Mouse (Mus musculus) neural tube, embryonic 14.5 days (tissue): ENCODE measurements at regions not wholly inside any gene's neighbourhood (a gene's known extent, or its start where the extent isn't known, plus 50 kb on each side); places are given as distances from the start of the nearest gene placed in this dataset.

ENCODE experiments used
- ATAC-seq: fragments of 200-750 bp; cut with Nextera tagmentation; 2 replicates; pipeline ENCODE4 v1.8.0; 2017; ENCODE audit warnings: low read depth, mild to moderate bottlenecking, moderate TSS enrichment, moderate library complexity
- H3K27ac ChIP-seq: fragments of 300-500 bp; sonication (generic); 2 replicates; pipeline ENCODE4 v1.5.1; 2014; ENCODE audit warnings: low read depth, mild to moderate bottlenecking, control low read depth, low read length, moderate library complexity, mixed read lengths
- H3K27me3 ChIP-seq: fragments of 300-500 bp; sonication (generic); 2 replicates; pipeline ENCODE4 v1.6.1; 2014; ENCODE audit warnings: low read length; ENCODE audit not compliant: control insufficient read depth, insufficient read depth
- H3K36me3 ChIP-seq: fragments of 300-500 bp; sonication (generic); 2 replicates; pipeline ENCODE4 v1.6.1; 2014; ENCODE audit warnings: low read length, mixed read lengths; ENCODE audit not compliant: control insufficient read depth, insufficient read depth
- H3K4me1 ChIP-seq: fragments of 300-500 bp; sonication (generic); 2 replicates; pipeline ENCODE4 v1.6.1; 2014; ENCODE audit warnings: low read length; ENCODE audit not compliant: control insufficient read depth, insufficient read depth
- H3K4me2 ChIP-seq: fragments of 300-500 bp; sonication (generic); 2 replicates; pipeline ENCODE4 v1.6.1; 2014; ENCODE audit warnings: mild to moderate bottlenecking, low read depth, low read length, control low read depth
- H3K4me3 ChIP-seq: fragments of 300-500 bp; sonication (generic); 2 replicates; pipeline ENCODE4 v1.5.1; 2014; ENCODE audit warnings: low read depth, low read length, control low read depth, mixed read lengths
- H3K9ac ChIP-seq: fragments of 300-500 bp; sonication (generic); replicated peaks from 2 replicates; pipeline ENCODE4 v1.6.1; 2014; ENCODE audit warnings: low read depth, mild to moderate bottlenecking, control low read depth, low read length, mixed read lengths
- H3K9me3 ChIP-seq: fragments of 300-500 bp; sonication (generic); 2 replicates; pipeline ENCODE4 v1.6.1; 2016; ENCODE audit warnings: low read length; ENCODE audit not compliant: control insufficient read depth
- WGBS: fragments of 180-500 bp; shearing (Covaris S2); extraction: QIAGEN DNeasy Blood & Tissue Kit; methylation state at CpG from one replicate; pipeline ENCODE4 v1.1.7; 2014; 5-methylcytosine and 5-hydroxymethylcytosine counted together

DNA sequence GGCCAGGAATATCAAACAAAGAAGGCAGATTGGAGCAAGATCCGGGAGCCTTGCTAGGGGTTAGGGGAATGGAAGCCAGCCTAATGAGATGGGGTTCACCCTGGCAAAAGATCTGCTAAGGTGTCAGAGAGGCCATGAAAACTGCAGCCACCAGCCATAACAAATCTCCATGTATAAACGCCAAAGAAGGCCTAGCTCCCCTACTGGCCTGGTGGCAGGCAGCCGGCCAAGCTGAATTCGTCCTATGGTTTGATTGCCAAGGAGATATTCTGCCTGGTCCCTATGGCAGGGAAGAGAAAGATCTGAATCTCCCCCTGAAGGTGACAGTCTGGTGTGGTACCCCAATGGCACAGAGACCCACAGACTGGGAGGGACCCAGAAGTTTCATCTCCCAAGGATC is 104.8 kb upstream of the E030018B13Rik start:
- Histone ChIP-seq H3K36me3 (no peaks in the 10 kb centered on the region), H3K4me3 (no peak overlapping the region), H3K4me1 (no peaks in the 10 kb centered on the region), H3K9ac (no peak overlapping the region), H3K27ac (no peak overlapping the region), H3K9me3 (no peaks in the 10 kb centered on the region), H3K4me2 (no peak overlapping the region), H3K27me3 (no peaks in the 10 kb centered on the region)
- no peak for ATAC-seq
- 76% methylated on average over 4 of the region's 4 CpGs for WGBS

DNA sequence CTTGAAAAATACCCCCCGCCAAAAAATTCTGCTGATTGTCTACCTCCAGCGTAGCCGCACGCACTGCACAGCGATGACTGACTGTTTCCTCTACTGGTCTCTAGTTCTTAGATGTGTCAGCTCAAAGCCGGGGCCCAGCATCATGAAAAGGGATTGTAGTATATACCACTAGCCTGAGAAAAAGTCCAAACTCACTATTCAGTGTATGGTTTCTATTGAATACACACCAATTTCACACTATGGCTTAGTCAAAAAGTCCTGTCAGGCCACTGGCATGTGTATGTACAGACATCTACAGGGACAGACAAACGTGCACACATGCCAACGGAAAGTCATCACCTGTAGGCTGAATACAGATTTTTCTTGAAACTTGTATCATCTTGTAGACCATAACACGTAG is 101.1 kb upstream of the E030018B13Rik start:
- ATAC-seq = no peak
- Histone ChIP-seq H3K4me2 (no peak overlapping the region), H3K9me3 (no peaks in the 10 kb centered on the region), H3K4me1 (no peaks in the 10 kb centered on the region), H3K27ac (no peak overlapping the region), H3K36me3 (no peaks in the 10 kb centered on the region), H3K9ac (no peak overlapping the region), H3K4me3 (no peak overlapping the region), H3K27me3 (no peaks in the 10 kb centered on the region)
- 93% methylated on average over 9 of the region's 9 CpGs for WGBS

- ATAC-seq = no peak
- Histone ChIP-seq H3K27ac (no peak overlapping the region), H3K4me1 (no peaks in the 10 kb centered on the region), H3K9me3 (no peaks in the 10 kb centered on the region), H3K36me3 (no peaks in the 10 kb centered on the region), H3K4me2 (no peak overlapping the region), H3K4me3 (no peak overlapping the region), H3K9ac (no peak overlapping the region), H3K27me3 (no peaks in the 10 kb centered on the region)
- 85% methylated on average over 10 of the region's 10 CpGs for WGBS
These were observed 100.4 kb upstream of the E030018B13Rik start for GRCm38 (mm10) chr7:63816056-63816941.

DNA sequence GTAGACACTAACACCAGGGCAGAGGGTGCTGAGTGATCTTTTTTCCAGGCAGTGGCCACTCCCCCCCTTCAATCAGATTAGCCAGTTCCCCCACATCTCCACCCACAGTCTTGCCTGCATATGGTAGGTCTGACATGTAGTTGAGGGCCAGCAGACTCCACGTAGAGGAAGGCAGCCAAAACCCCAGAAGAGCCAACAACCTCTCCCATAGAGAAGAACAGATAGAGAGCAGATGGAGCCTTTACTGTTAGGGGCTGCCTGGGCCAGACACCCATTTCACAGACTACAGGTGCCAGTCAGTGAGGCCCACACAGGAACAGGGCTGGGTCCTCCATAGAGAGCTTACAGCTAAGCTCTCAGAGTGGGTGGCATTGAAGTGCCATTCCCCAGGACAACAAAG is 99.2 kb upstream of the E030018B13Rik start:
- no peaks in the 10 kb centered on the region for H3K9me3 ChIP-seq
- H3K27ac ChIP-seq = no peak overlapping the region
- no peak overlapping the region for H3K4me3 ChIP-seq
- WGBS = 96% methylated on average over 1 of the region's 1 CpGs
- H3K9ac ChIP-seq = no peak overlapping the region
- no peaks in the 10 kb centered on the region for H3K36me3 ChIP-seq
- H3K27me3 ChIP-seq = no peaks in the 10 kb centered on the region
- no peak overlapping the region for H3K4me2 ChIP-seq
- no peaks in the 10 kb centered on the region for H3K4me1 ChIP-seq
- ATAC-seq = no peak

DNA sequence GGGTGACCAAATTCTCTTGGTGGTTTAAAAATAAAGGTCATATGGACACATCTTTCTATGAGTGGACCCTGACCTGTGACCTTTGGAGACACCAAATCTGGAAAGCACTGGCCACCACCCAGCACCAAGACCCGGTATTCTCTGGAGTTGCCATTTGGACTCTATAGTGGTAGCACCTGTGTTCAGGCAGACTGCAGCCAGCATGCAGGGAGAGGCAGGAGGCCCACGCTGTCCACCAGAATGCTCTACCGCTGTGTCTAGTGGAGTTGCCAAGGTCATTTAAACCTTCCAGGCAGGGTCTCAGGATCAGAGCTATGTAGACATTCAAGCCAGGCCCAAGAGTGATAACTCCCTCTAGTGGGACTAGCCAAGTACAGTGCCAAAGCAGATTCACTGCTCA is 98.6 kb upstream of the E030018B13Rik start:
- Histone ChIP-seq H3K4me2 (no peak overlapping the region), H3K27me3 (no peaks in the 10 kb centered on the region), H3K9ac (no peak overlapping the region), H3K4me3 (no peak overlapping the region), H3K9me3 (no peaks in the 10 kb centered on the region), H3K36me3 (no peaks in the 10 kb centered on the region), H3K27ac (no peak overlapping the region), H3K4me1 (no peaks in the 10 kb centered on the region)
- no peak for ATAC-seq
- WGBS = 94% methylated on average over 3 of the region's 3 CpGs

- no peaks in the 10 kb centered on the region for H3K4me1 ChIP-seq
- WGBS = 79% methylated on average over 1 of the region's 1 CpGs
- H3K36me3 ChIP-seq = no peaks in the 10 kb centered on the region
- H3K4me2 ChIP-seq = no peak overlapping the region
- H3K9ac ChIP-seq = no peak overlapping the region
- ATAC-seq = no peak
- no peak overlapping the region for H3K27ac ChIP-seq
- H3K4me3 ChIP-seq = no peak overlapping the region
- no peaks in the 10 kb centered on the region for H3K9me3 ChIP-seq
- no peaks in the 10 kb centered on the region for H3K27me3 ChIP-seq
These were observed 96.4 kb upstream of the E030018B13Rik start for GRCm38 (mm10) chr7:63820286-63820685.

DNA sequence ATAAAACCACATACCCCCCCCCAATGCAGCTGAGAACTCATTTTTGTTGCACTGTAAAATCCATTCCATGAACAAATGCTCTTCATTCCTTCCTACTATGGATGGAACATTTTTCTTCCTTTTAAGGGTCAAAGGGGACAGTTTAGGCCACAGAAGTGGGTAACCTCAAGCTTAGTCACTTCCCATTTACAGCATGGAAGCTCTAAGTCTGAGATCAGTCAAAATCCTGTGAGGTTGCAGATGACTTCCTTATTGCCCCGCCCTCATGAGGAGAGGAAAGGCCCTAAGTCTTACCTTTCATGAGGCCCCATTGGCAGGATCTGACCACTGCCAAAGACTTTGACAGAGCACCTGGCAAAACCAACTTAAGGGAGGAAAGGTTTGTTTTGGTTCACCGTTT is 94.7 kb upstream of the E030018B13Rik start:
- H3K9ac ChIP-seq = no peak overlapping the region
- 84% methylated on average over 2 of the region's 2 CpGs for WGBS
- no peaks in the 10 kb centered on the region for H3K36me3 ChIP-seq
- no peak for ATAC-seq
- no peaks in the 10 kb centered on the region for H3K27me3 ChIP-seq
- H3K27ac ChIP-seq = no peak overlapping the region
- no peak overlapping the region for H3K4me2 ChIP-seq
- H3K4me3 ChIP-seq = no peak overlapping the region
- no peaks in the 10 kb centered on the region for H3K9me3 ChIP-seq
- no peaks in the 10 kb centered on the region for H3K4me1 ChIP-seq

DNA sequence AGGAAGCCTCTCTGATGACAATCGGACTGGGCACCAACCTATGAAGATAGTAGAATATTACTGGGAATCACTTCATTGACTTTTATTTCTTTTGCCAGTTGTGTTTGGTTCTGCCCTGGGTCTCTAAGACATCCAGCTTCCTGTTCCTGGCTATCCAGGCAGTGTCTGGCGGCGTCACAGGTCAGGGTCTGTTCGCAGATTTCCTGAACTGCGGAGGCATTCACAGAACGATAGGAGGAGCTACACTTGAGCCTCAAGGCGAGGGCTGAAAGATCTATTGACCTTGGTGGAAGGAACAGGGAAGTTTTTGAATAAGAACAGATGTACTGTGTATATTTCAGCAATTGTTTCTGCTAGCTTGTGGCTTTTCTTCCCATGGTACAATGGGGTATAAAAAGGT is 92.6 kb upstream of the E030018B13Rik start:
- Histone ChIP-seq H3K36me3 (no peaks in the 10 kb centered on the region), H3K27ac (no peak overlapping the region), H3K4me1 (no peaks in the 10 kb centered on the region), H3K9ac (no peak overlapping the region), H3K4me3 (no peak overlapping the region), H3K9me3 (no peaks in the 10 kb centered on the region), H3K4me2 (no peak overlapping the region), H3K27me3 (no peaks in the 10 kb centered on the region)
- 69% methylated on average over 7 of the region's 7 CpGs for WGBS
- no peak for ATAC-seq

DNA sequence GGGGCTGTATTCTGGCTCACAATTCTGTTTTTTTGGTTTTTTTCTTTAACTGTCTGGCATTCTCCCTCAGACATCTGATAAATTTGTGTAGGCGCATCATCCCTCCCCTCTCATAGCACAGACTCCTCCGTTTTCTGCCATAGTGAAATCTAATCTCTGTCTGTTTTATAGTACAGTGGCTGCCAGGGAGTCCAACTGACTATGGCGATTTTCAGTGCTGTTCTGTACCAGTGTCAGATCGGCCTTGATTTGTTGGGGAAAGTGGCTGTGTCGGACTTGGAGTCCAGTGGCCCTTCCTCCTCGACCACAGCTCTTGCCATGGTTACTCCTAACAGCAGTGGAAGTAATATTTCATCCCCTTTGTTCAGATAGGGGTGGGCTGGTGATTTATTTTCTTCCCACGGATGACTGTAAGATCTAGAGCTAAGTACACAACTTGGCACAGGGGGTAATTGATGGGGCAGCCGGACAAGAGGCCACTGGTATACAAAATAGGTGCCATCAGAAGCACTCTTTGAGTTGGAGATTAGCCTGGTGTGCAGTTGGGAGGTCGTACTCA is 87.2 kb upstream of the E030018B13Rik start:
- Histone ChIP-seq H3K36me3 (no peaks in the 10 kb centered on the region), H3K9ac (no peak overlapping the region), H3K4me1 (no peaks in the 10 kb centered on the region), H3K4me3 (no peak overlapping the region), H3K27me3 (no peaks in the 10 kb centered on the region), H3K4me2 (no peak overlapping the region), H3K9me3 (no peaks in the 10 kb centered on the region), H3K27ac (no peak overlapping the region)
- WGBS = 67% methylated on average over 9 of the region's 9 CpGs
- peak; percentile 76; the same call in 1 of the 2 replicates for ATAC-seq
